Mouse (Mus musculus): Measurements from ENCODE around the gene Cttnbp2nl.
A peak's percentile ranks its signal among the peaks of the same experiment; 100 is the strongest.

Gene Cttnbp2nl

DNA sequence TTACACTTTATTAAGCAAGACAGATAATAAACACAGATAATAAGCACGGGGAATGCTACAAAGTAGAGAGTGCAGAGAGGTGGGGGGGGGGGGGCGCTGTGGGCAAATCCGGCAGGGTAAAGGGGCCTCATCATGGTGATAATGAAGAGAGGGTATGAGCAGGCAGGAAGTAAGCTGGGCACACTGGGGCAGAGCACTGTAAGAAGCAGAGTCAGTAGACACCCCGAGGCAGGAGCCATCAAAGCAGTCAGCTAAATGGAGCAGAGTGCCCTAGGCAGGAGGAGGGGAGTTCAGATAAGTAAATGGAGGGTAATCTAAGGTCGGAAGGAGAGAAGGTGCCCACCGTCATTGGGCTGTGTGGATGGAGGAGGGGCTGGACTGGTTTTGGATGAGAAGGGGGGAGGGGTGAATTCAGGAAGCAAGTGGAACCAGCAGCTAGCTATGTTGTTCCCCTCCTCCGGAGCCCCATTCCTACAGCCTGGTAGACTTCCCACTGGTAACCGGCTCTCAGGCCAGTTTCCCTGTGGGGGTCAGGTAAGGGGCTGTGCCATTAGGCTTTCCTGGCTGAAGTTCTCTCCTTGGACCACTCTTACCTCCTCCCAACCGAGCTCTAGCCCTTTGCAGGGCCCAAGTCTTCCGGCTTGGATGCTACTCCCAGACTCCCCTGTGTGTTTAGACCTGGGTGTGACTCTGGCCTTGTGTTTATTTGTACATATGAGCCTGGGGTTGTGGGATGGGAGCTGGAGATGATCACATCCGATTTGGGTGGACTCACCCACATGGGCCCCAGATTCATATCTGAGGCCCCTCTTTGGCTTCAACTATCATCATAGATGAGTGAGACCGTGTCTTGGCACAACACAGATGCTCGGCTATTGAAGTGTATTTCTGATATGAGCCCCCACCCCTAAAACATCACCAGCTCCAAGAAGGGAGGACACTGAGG, 89.3 kb downstream of the Cttnbp2nl start:
- no peak for DNase-seq

DNA sequence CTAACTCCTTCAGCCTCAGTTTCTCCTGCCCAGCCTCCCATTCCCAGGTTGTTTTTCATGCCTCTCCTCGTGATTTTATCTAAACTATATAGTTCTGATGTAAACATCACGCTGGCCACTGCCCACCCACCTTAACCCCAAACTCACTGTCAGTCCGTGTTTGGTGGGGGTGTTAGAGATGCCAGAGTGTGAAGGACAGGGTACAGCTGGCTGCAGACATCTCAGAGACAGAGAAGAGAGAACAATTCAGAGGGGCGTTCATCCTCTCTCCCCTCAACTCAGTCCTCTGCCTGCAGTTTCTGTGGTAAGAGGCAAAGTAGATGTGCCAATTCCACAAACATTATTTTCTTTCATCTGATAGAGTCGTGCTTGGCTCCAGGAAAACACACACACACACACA, 90.1 kb downstream of the Cttnbp2nl start:
- DNase-seq = no peak

GRCm38 (mm10) chr3:104962141-104962611, 90.8 kb downstream of the Cttnbp2nl start:
- DNase-seq = no peak

GRCm38 (mm10) chr3:104961066-104962059, 91.6 kb downstream of the Cttnbp2nl start, which contains the start of gene Wnt2b:
TSS of gene Wnt2b (minus strand) at chr3:104961921.
- peak in 1 of 2 experiments; percentile 32 for DNase-seq

- DNase-seq = no peak
These were observed 92.6 kb downstream of the Cttnbp2nl start for GRCm38 (mm10) chr3:104960026-104961000.

DNA sequence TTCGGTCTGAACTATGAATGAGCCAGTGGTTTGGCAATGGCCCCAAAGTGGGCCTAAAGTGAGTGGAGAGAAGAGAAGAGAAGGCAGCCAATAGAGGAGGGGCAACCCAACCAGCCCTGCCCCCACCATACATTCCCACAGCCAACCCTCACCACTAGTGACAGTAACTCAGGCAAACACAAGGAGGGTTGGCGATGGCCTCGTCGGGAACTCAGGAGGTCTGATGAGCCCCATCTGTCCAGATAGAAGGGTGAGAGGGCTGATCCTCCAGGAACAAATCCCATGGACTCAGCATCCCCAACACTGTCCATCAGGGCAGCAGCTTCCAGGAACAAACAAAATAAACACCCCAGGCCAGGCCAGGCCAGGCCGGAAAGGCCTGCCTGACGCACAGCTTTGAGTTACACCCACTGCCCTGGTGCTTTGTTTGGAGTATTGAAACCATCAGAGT, 96.8 kb downstream of the Cttnbp2nl start:
- DNase-seq = no peak

- DNase-seq = no peak
These were observed 98.4 kb downstream of the Cttnbp2nl start for GRCm38 (mm10) chr3:104954551-104954950.

GRCm38 (mm10) chr3:104954137-104954536, 98.8 kb downstream of the Cttnbp2nl start:
- no peak for DNase-seq

DNA sequence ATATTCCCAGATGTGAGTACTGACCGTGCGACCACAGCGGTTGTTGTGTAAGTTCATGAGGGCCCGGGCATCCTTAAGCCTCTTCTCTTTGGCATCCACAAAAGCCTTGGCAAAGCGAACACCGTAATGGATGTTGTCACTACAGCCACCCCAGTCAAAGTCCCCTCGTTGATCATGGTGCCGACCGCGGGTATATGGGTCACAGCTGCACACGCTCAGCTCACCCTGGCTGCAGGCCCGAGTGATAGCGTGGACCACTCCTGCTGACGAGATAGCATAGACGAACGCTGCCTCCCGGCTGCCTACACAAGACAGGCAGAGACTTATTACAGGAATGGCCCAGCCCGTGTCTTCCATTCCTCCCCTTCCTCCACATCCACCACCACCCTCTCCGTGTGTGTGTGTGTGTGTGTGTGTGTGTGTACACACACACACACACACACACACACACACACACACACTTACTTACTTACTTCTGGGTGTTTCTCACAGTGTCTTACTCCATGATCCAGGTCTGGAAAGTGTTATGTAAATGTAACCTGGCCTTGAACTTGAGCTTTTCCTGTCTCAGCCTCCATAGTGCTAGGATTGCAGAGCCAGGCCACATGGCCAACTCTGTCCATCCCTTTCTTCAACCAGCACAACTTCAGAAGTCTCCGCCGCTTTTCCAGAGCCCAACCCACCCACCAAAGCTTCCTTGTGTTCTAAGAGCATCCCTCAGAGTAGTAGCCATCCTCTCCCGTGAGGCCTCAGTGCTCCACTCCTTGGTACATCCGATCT, 99.9 kb downstream of the Cttnbp2nl start:
- DNase-seq = no peak

Measured in cerebellum, postnatal 10 days (tissue).